14 mouse cellular contexts compared by ENCODE assay signal in the genomic region with DNA sequence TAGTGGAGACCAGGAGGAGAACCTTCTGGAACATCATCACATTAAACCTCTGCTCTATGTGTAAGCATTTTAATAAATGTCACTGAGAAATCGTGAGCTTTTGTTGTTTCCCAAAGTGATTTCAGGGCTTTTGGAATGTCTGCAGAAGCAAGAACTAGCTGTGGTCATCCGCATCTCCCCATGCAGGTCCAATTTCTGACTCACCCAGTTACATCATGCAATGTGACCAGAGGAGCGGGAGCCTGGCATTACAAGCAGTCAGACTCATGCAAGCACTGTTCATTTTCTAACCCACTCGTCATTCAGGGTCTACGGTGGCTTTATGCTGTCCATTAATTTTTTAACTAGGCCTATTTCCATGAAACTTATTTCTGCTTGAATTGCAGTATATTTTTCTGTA.
DNase-seq lines count a peak whose midpoint lies in the region.
"Had no signal": no experiment of that assay in that cellular context is flagged by ENCODE, and none has a peak within 500 bp of the region (broad histone marks: within the 10 kb centered on the region; RNA-seq: fewer than 3 reads in every experiment).

No protein-coding gene starts in this region.

- DNase-seq in adrenal gland, postnatal 36 days = peak; percentile 8 to 28
- no peak for DNase-seq in adrenal gland, adult (ENCODE audit: inconsistent age in 2 of 2, low spot score in 1 of 2)
- DNase-seq in lung, postnatal 10 days = peak; percentile 16
- DNase-seq in lung, postnatal 36 days = no peak
- DNase-seq in fibroblast of lung, adult 2 months (ENCODE audit: low read depth) = peak; percentile 96
- DNase-seq in skeletal muscle tissue, adult 2 months (ENCODE audit: low read depth, low spot score) = peak; percentile 74
- DNase-seq in layer of hippocampus, adult 18-20 months (ENCODE audit: low spot score in 2 of 2) = no peak
- no peak for DNase-seq in MN1 (ENCODE audit: low spot score)
- DNase-seq: adrenal gland, postnatal 25 days; B cell, adult 2 months; cerebellum, adult 8-10 months; kidney, adult 8-10 months; kidney, postnatal 25 days; layer of hippocampus, adult 9-11 months had no signal

Comparison
In these comparisons a context has a peak if more than half of its experiments do, and no peak if none do; other contexts are left out.
1. DNase-seq: peak in adrenal gland, postnatal 36 days (2 of 2), lung, postnatal 10 days (single experiment), fibroblast of lung, adult 2 months (single experiment) and skeletal muscle tissue, adult 2 months (single experiment); none in adrenal gland, adult (0 of 2), lung, postnatal 36 days (single experiment), layer of hippocampus, adult 18-20 months (0 of 2) and MN1 (single experiment).